Mouse (Mus musculus) embryonic facial prominence, embryonic 10.5 days (tissue): ENCODE measurements around the gene Foxo6. TPM values are rescaled to one million over a fixed set of nuclear protein-coding genes. Genes with fewer than 3 reads are reported as not detected.

ENCODE experiments used
- DNase-seq: peaks from one replicate; pipeline ENCODE4 v3.0.0-alpha.2; 2017; ENCODE audit warnings: low spot score
- H3K27ac ChIP-seq: fragments of 300-500 bp; sonication (generic); replicated peaks from 2 replicates; pipeline ENCODE4 v1.5.1; 2016; ENCODE audit warnings: mild to moderate bottlenecking
- H3K27me3 ChIP-seq: fragments of 300-500 bp; sonication (generic); replicated peaks from 2 replicates; pipeline ENCODE4 v1.6.1; 2016; ENCODE audit warnings: low read depth, mild to moderate bottlenecking; ENCODE audit not compliant: poor library complexity, severe bottlenecking
- H3K36me3 ChIP-seq: fragments of 300-500 bp; sonication (generic); replicated peaks from 2 replicates; pipeline ENCODE4 v1.6.1; 2016; ENCODE audit warnings: mild to moderate bottlenecking, moderate library complexity
- H3K4me1 ChIP-seq: fragments of 300-500 bp; sonication (generic); 2 replicates; pipeline ENCODE4 v1.6.1; 2016
- H3K4me3 ChIP-seq: fragments of 300-500 bp; sonication (generic); 2 replicates; pipeline ENCODE4 v1.5.1; 2016; ENCODE audit warnings: mild to moderate bottlenecking, moderate library complexity
- H3K9me3 ChIP-seq: fragments of 300-500 bp; sonication (generic); 2 replicates; pipeline ENCODE4 v1.6.1; 2016; ENCODE audit warnings: mild to moderate bottlenecking
- WGBS: fragments of 180-500 bp; shearing (Covaris S2); methylation state at CpG from one replicate; pipeline ENCODE4 v1.1.7; 2016; 5-methylcytosine and 5-hydroxymethylcytosine counted together
- polyA plus RNA-seq: library from polyadenylated mRNA; unstranded; fragments of >200 nt; fragmentation: Nextera tagmentation; extraction: Ambion mirVana; gene quantifications from 2 replicates; pipeline ENCODE4 v1.2.1, GENCODE M21; 2016

Foxo6 gene
- 0.05 and 0.21 TPM in 2 replicates for polyA plus RNA-seq

GRCm38 (mm10) chr4:120287290-120288111, at the start of gene Foxo6:
Gene Foxo6, minus strand, starts transcription at chr4:120287349.
- Histone ChIP-seq H3K9me3 (no peaks in the 10 kb centered on the region), H3K4me3 (peak within 1 kb of the TSS; percentile 70), H3K27me3 (peaks cover 82% of the 10 kb centered on the region), H3K27ac (peak within 1 kb of the TSS; percentile 65), H3K36me3 (no peaks in the 10 kb centered on the region), H3K4me1 (peaks cover 60% of the 10 kb centered on the region)
- DNase-seq = peak; percentile 97
- WGBS = under 1% methylated on average over 98 of the region's 99 CpGs

DNA sequence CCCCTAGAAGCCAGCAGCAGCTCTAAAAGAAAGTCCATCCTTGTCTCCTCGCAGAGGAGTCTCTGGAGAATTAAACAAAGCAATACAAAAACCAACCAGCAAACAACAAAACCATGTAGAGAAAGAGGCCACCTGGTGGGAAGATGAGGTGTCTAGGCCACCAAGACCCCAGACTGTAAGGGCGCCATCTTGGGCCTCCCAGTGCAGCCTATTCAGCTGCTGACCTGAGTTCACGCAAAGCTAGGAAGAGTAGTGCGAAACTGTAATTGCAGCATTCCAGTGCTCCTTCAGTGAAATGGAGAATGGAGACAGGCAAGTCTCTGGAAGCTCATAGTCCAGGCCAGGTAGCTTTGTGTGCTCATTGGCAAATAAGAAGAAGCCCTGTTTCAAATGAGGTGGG, 47.2 kb upstream of the Foxo6 start:
- Histone ChIP-seq H3K27ac (no peak overlapping the region), H3K4me3 (no peak overlapping the region)
- 87% methylated on average over 4 of the region's 4 CpGs for WGBS

GRCm38 (mm10) chr4:120332934-120333421, 45.8 kb upstream of the Foxo6 start:
- Histone ChIP-seq H3K4me1 (no peaks in the 10 kb centered on the region), H3K36me3 (no peaks in the 10 kb centered on the region), H3K4me3 (no peak overlapping the region), H3K27me3 (peaks cover 6% of the 10 kb centered on the region; the same call in 1 of the 2 replicates), H3K9me3 (no peaks in the 10 kb centered on the region), H3K27ac (no peak overlapping the region)
- no peak for DNase-seq
- 38% methylated on average over 11 of the region's 11 CpGs for WGBS

More for the DNA sequence above, 47.2 kb upstream of the Foxo6 start:
- H3K4me1 ChIP-seq = peaks cover 3% of the 10 kb centered on the region; the same call in 1 of the 2 replicates
- no peaks in the 10 kb centered on the region for H3K9me3 ChIP-seq
- H3K36me3 ChIP-seq = no peaks in the 10 kb centered on the region
- DNase-seq = no peak
- peaks cover 6% of the 10 kb centered on the region; the same call in 1 of the 2 replicates for H3K27me3 ChIP-seq

- Histone ChIP-seq H3K4me3 (no peak overlapping the region), H3K27me3 (peaks cover 6% of the 10 kb centered on the region; the same call in 1 of the 2 replicates), H3K4me1 (no peaks in the 10 kb centered on the region), H3K27ac (no peak overlapping the region), H3K9me3 (no peaks in the 10 kb centered on the region), H3K36me3 (no peaks in the 10 kb centered on the region)
- WGBS = 48% methylated on average over 7 of the region's 7 CpGs
- DNase-seq = no peak
Measured at GRCm38 (mm10) chr4:120332405-120332933, 45.3 kb upstream of the Foxo6 start.

- Histone ChIP-seq H3K4me1 (no peaks in the 10 kb centered on the region), H3K27me3 (peaks cover 6% of the 10 kb centered on the region; the same call in 1 of the 2 replicates), H3K9me3 (no peaks in the 10 kb centered on the region), H3K36me3 (no peaks in the 10 kb centered on the region), H3K4me3 (no peak overlapping the region), H3K27ac (no peak overlapping the region)
- DNase-seq = no peak
- 88% methylated on average over 7 of the region's 7 CpGs for WGBS
Measured at GRCm38 (mm10) chr4:120331992-120332391, 44.8 kb upstream of the Foxo6 start.

- H3K36me3 ChIP-seq = no peaks in the 10 kb centered on the region
- H3K27me3 ChIP-seq = peaks cover 6% of the 10 kb centered on the region; the same call in 1 of the 2 replicates
- H3K4me1 ChIP-seq = no peaks in the 10 kb centered on the region
- H3K27ac ChIP-seq = no peak overlapping the region
- H3K9me3 ChIP-seq = no peaks in the 10 kb centered on the region
- no peak overlapping the region for H3K4me3 ChIP-seq
- WGBS = 86% methylated on average over 2 of the region's 2 CpGs
- no peak for DNase-seq
Measured at GRCm38 (mm10) chr4:120331541-120331940, 44.4 kb upstream of the Foxo6 start.

- DNase-seq = no peak
- WGBS = 77% methylated on average over 4 of the region's 4 CpGs
Measured at GRCm38 (mm10) chr4:120325748-120326147, 38.6 kb upstream of the Foxo6 start.

DNA sequence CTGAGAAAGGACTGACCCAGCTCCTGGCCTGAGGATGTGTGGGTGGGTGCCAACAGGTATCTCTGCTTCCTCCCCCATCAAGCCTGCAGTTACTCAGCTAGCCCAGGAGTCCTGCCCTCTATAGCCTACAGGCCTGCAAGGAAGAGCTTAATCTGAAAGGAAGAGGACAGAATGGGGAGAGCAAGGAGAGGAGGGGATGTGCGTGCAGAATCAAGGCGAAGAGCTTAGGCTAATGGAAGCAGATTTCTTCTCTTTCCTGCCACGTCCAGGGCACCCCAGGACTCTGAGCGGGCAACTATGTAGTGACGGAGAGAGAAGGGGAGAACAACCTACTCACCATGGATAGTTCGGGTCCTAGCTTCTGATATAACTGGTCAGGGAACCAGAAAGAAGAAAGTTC, 37.9 kb upstream of the Foxo6 start:
- no peak for DNase-seq
- H3K4me3 ChIP-seq = no peak overlapping the region
- H3K36me3 ChIP-seq = no peaks in the 10 kb centered on the region
- peaks cover 28% of the 10 kb centered on the region; the same call in 1 of the 2 replicates for H3K27me3 ChIP-seq
- no peak overlapping the region for H3K27ac ChIP-seq
- no peaks in the 10 kb centered on the region for H3K4me1 ChIP-seq
- H3K9me3 ChIP-seq = no peaks in the 10 kb centered on the region
- WGBS = 81% methylated on average over 6 of the region's 6 CpGs

More at GRCm38 (mm10) chr4:120325748-120326147, 38.6 kb upstream of the Foxo6 start:
- H3K36me3 ChIP-seq = no peaks in the 10 kb centered on the region
- H3K9me3 ChIP-seq = no peaks in the 10 kb centered on the region
- peaks cover 28% of the 10 kb centered on the region; the same call in 1 of the 2 replicates for H3K27me3 ChIP-seq
- no peaks in the 10 kb centered on the region for H3K4me1 ChIP-seq
- H3K27ac ChIP-seq = no peak overlapping the region
- no peak overlapping the region for H3K4me3 ChIP-seq

DNA sequence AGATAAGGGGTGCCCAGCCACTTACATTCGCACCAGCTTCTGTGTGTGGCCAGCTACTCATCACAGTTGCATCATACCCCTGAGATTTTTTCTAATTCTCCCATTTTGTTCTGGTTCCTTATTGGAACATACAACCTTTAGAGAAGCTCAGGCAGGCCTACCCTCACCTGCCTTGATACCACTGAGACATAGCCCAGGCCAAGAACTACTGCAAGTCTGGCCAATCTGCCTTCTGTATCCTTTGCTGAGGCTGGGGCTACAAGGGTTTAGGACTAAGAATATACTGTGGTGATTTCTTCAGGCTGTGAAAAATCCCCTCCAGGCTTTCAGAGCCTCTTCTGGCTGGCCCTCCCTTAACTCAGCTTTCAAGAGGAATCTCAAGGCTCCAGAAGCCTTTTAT, 36.7 kb upstream of the Foxo6 start:
- 93% methylated on average over 1 of the region's 1 CpGs for WGBS
- H3K9me3 ChIP-seq = no peaks in the 10 kb centered on the region
- no peaks in the 10 kb centered on the region for H3K36me3 ChIP-seq
- no peaks in the 10 kb centered on the region for H3K4me1 ChIP-seq
- no peak overlapping the region for H3K27ac ChIP-seq
- no peak for DNase-seq
- no peak overlapping the region for H3K4me3 ChIP-seq
- peaks cover 28% of the 10 kb centered on the region; the same call in 1 of the 2 replicates for H3K27me3 ChIP-seq

GRCm38 (mm10) chr4:120323198-120323597, 36.0 kb upstream of the Foxo6 start:
- H3K36me3 ChIP-seq = no peaks in the 10 kb centered on the region
- 27% methylated on average over 6 of the region's 6 CpGs for WGBS
- H3K4me3 ChIP-seq = no peak overlapping the region
- no peaks in the 10 kb centered on the region for H3K4me1 ChIP-seq
- H3K27ac ChIP-seq = no peak overlapping the region
- no peak for DNase-seq
- no peaks in the 10 kb centered on the region for H3K9me3 ChIP-seq
- H3K27me3 ChIP-seq = peaks cover 28% of the 10 kb centered on the region; the same call in 1 of the 2 replicates

DNA sequence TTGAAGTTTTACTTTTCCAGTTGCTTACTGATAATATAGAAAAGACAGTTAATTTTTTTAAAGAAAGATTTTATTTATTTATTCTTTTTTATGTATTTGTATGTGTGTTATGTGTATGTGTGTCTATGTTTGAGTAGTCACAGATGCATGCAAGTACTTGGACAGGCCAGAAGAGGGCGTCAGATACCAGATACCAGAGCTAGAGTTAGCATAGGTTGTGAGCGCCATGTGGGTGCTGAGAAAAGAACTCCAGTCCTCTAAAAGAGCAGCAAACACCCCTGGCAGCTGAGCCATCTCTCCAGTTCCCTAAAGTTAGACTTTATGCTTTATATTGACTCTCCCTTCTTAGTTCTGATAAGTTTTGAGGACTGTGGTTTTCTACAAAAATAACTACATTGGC, 30.4 kb upstream of the Foxo6 start:
- no peak for DNase-seq
- no peak overlapping the region for H3K27ac ChIP-seq
- H3K36me3 ChIP-seq = no peaks in the 10 kb centered on the region
- WGBS = 60% methylated on average over 2 of the region's 2 CpGs
- no peaks in the 10 kb centered on the region for H3K9me3 ChIP-seq
- H3K27me3 ChIP-seq = no peaks in the 10 kb centered on the region
- no peaks in the 10 kb centered on the region for H3K4me1 ChIP-seq
- H3K4me3 ChIP-seq = no peak overlapping the region

DNA sequence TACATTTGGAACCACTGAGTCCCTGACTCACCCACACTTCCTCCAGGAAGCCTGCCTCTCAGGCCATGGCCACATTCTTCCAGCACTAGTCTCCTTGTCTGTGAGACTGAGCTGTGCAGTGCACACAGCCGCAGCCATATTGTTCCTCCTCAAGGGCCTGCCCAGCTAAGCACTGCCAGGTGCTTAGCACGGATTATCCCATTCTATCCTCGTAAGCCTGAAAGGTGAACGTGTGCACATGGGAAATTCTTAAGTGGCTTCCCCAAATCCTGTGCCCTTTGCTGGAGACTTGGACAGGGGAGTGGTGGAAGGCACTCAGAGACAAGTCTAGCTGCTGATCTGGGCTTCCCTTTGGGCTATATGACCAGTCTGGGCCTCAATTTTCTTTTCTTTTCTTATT, 29.6 kb upstream of the Foxo6 start:
- no peaks in the 10 kb centered on the region for H3K4me1 ChIP-seq
- WGBS = 59% methylated on average over 4 of the region's 4 CpGs
- no peaks in the 10 kb centered on the region for H3K27me3 ChIP-seq
- H3K27ac ChIP-seq = no peak overlapping the region
- no peaks in the 10 kb centered on the region for H3K36me3 ChIP-seq
- DNase-seq = no peak
- no peaks in the 10 kb centered on the region for H3K9me3 ChIP-seq
- no peak overlapping the region for H3K4me3 ChIP-seq

GRCm38 (mm10) chr4:120314571-120314970, 27.4 kb upstream of the Foxo6 start:
- DNase-seq = no peak
- H3K36me3 ChIP-seq = no peaks in the 10 kb centered on the region
- no peaks in the 10 kb centered on the region for H3K4me1 ChIP-seq
- no peaks in the 10 kb centered on the region for H3K9me3 ChIP-seq
- no peak overlapping the region for H3K4me3 ChIP-seq
- no peaks in the 10 kb centered on the region for H3K27me3 ChIP-seq
- WGBS = 62% methylated on average over 3 of the region's 3 CpGs
- H3K27ac ChIP-seq = no peak overlapping the region
